Mouse (Mus musculus) mature B cell (primary cell): ENCODE results near the gene Kdelr2.

Experiments
- in situ Hi-C: fragments of 300-500 bp; cut with MboI; formaldehyde crosslinking; loops from 2 replicates; pipeline ENCODE4 v1.14.3; 2019

Kdelr2 gene

DNA sequence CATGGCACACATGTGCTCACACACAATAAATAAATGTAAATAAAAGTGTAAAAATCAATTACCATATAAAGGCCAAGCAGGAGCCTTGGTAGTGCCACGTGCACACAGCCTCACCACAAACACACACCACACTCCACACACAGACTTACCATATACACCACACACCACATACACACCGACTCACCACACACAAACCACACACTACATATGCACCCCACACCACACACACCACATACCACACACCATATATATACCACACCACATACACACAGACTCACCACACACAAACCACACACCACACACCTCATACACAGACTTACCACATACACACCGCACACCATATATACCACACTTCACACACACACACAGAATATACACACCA is 67.5 kb downstream of the Kdelr2 start:
- in situ Hi-C loops: no loop called here
